Comparison of ENCODE assay signal across 20 mouse cellular contexts in genomic region chr3:46490132-46490988, GRCm38 (mm10). TPM values are rescaled to one million over a fixed set of nuclear protein-coding genes. Genes with fewer than 3 reads are reported as not detected.
DNase-seq lines count a peak whose midpoint lies in the region; ATAC-seq and TF ChIP-seq lines count a peak whose summit lies in the region.
"Had no signal": no experiment of that assay in that cellular context is flagged by ENCODE, and none has a peak within 500 bp of the region (broad histone marks: within the 10 kb centered on the region; RNA-seq: fewer than 3 reads in every experiment).

No protein-coding gene starts in this region.

- no peaks in the 10 kb centered on the region for H3K36me3 ChIP-seq in heart, embryonic 14.5 days (ENCODE audit: control insufficient read depth, insufficient read depth, low read length)
- H3K36me3 ChIP-seq in MEL (ENCODE audit: control insufficient read depth in 1 of 2, insufficient read depth in 2 of 2, low read length in 2 of 2) = no peaks in the 10 kb centered on the region
- no peaks in the 10 kb centered on the region for H3K36me3 ChIP-seq in midbrain, embryonic 13.5 days
- H3K36me3 ChIP-seq: G1E; neural tube, embryonic 12.5 days had no signal

- peak overlapping the region in 1 of 2 experiments; percentile 7; a peak in 3 of 4 replicates for H3K4me3 ChIP-seq in heart, embryonic 14.5 days (ENCODE audit: control insufficient read depth in 1 of 2, insufficient read depth in 1 of 2, low read depth in 1 of 2, low read length in 2 of 2)
- H3K4me3 ChIP-seq in MEL (ENCODE audit: control insufficient read depth in 1 of 2, insufficient read depth in 1 of 2, low read depth in 2 of 2, low read length in 2 of 2) = peak overlapping the region; percentile 17 to 35; a peak in 2 of 4 replicates
- no peak overlapping the region for H3K4me3 ChIP-seq in midbrain, embryonic 13.5 days (replicated peaks)
- H3K4me3 ChIP-seq: left cerebral cortex, adult 2 months; neural tube, embryonic 12.5 days had no signal

- no peak overlapping the region for H3K9ac ChIP-seq in heart, embryonic 14.5 days (ENCODE audit: low read length)
- no peak overlapping the region for H3K9ac ChIP-seq in MEL (ENCODE audit: control insufficient read depth, low read depth, low read length, poor library complexity, severe bottlenecking)
- H3K9ac ChIP-seq in midbrain, embryonic 13.5 days (replicated peaks) = no peak overlapping the region
- H3K9ac ChIP-seq: neural tube, embryonic 12.5 days had no signal

- H3K27me3 ChIP-seq in heart, embryonic 14.5 days (ENCODE audit: control insufficient read depth, insufficient read depth, low read length) = no peaks in the 10 kb centered on the region
- H3K27me3 ChIP-seq in MEL (ENCODE audit: control insufficient read depth in 1 of 2, insufficient read depth in 2 of 2, low read length in 2 of 2) = no peaks in the 10 kb centered on the region
- H3K27me3 ChIP-seq in midbrain, embryonic 13.5 days = no peaks in the 10 kb centered on the region
- H3K27me3 ChIP-seq: neural tube, embryonic 12.5 days had no signal

- H3K4me1 ChIP-seq in heart, embryonic 14.5 days (ENCODE audit: control insufficient read depth in 2 of 2, insufficient read depth in 2 of 2, low read length in 2 of 2) = no peaks in the 10 kb centered on the region
- no peaks in the 10 kb centered on the region for H3K4me1 ChIP-seq in MEL (ENCODE audit: control insufficient read depth in 1 of 2, insufficient read depth in 2 of 2, low read length in 2 of 2)
- no peaks in the 10 kb centered on the region for H3K4me1 ChIP-seq in midbrain, embryonic 13.5 days (replicated peaks)
- H3K4me1 ChIP-seq: neural tube, embryonic 12.5 days had no signal

- TF ChIP-seq POLR2A in MEL (IDR thresholded peaks at IDR 0.05; ENCODE audit: control insufficient read depth in 1 of 2, insufficient read depth in 1 of 2, low read depth in 1 of 2, low read length in 2 of 2, poor library complexity in 1 of 2) = no peak

- TF ChIP-seq RAD21 in MEL (IDR thresholded peaks at IDR 0.05; ENCODE audit: low read depth, low read length) = no peak

- no peak for TF ChIP-seq CTCF in MEL (IDR thresholded peaks at IDR 0.05 in 2 of 3, conservative IDR thresholded peaks at IDR 0.05 in 1 of 3; ENCODE audit: control insufficient read depth in 1 of 3, insufficient read depth in 1 of 3, low read depth in 2 of 3, low read length in 3 of 3, poor library complexity in 1 of 3, severe bottlenecking in 1 of 3)

- no peaks in the 10 kb centered on the region for H3K79me2 ChIP-seq in MEL (ENCODE audit: control insufficient read depth, insufficient read depth, low read length, poor library complexity)

- peak overlapping the region; percentile 14 for H3K4me2 ChIP-seq in heart, embryonic 14.5 days (ENCODE audit: low read length)
- H3K4me2 ChIP-seq in midbrain, embryonic 13.5 days (replicated peaks) = no peak overlapping the region
- H3K4me2 ChIP-seq: neural tube, embryonic 12.5 days had no signal

- WGBS in heart, embryonic 14.5 days = 54% methylated on average over 15 of the region's 15 CpGs
- 59% methylated on average over 15 of the region's 15 CpGs for WGBS in midbrain, embryonic 13.5 days

- TF ChIP-seq EP300 in MEL (IDR thresholded peaks at IDR 0.05; ENCODE audit: low read depth in 1 of 2, low read length in 2 of 2) = no peak

- no peaks in the 10 kb centered on the region for H3K9me3 ChIP-seq in heart, embryonic 14.5 days (ENCODE audit: control insufficient read depth, low read length)
- no peaks in the 10 kb centered on the region for H3K9me3 ChIP-seq in MEL (replicated peaks; ENCODE audit: insufficient read depth, low read length)
- no peaks in the 10 kb centered on the region for H3K9me3 ChIP-seq in midbrain, embryonic 13.5 days
- H3K9me3 ChIP-seq: G1E; neural tube, embryonic 12.5 days had no signal

- H3K27ac ChIP-seq in heart, embryonic 14.5 days (replicated peaks in 1 of 2; ENCODE audit: control insufficient read depth in 1 of 2, insufficient read depth in 1 of 2, low read depth in 2 of 2, low read length in 2 of 2) = no peak overlapping the region
- H3K27ac ChIP-seq in MEL (ENCODE audit: control insufficient read depth, low read depth, low read length) = no peak overlapping the region
- H3K27ac ChIP-seq in midbrain, embryonic 13.5 days = no peak overlapping the region
- H3K27ac ChIP-seq: left cerebral cortex, adult 2 months; neural tube, embryonic 12.5 days had no signal

- no peak for DNase-seq in heart, adult 18-20 months
- DNase-seq in 3134 (ENCODE audit: extremely low read depth, insufficient read length, low spot score) = peak; percentile 9
- no peak for DNase-seq in MEL (ENCODE audit: low read depth, low spot score)
- no peak for DNase-seq in cerebellum, postnatal 14 days
- DNase-seq in cerebellum, adult 8-10 months = no peak
- DNase-seq: cerebellum, postnatal 36 days; gastrocnemius, postnatal 25 days; heart, postnatal 36 days; liver; lung, adult 2 months; lung, postnatal 4 days; thymus, postnatal 25 days had no signal

- ATAC-seq in heart, embryonic 14.5 days (ENCODE audit: insufficient number of reproducible peaks, insufficient read depth, low FRiP score, low read depth) = no peak
- ATAC-seq in midbrain, embryonic 13.5 days = peak; percentile 78
- ATAC-seq: CD4-positive, CD25-positive, alpha-beta regulatory T cell, adult 4 months; hindbrain, embryonic 16.5 days; intestine, postnatal 0 days had no signal

TF ChIP-seq in MEL, 35 proteins besides CTCF, POLR2A, EP300 and RAD21:
- TF ChIP-seq GABPA (IDR thresholded peaks at IDR 0.05; ENCODE audit: low read depth, low read length) = no peak
- TF ChIP-seq NELFE (IDR thresholded peaks at IDR 0.05; ENCODE audit: low read depth, low read length) = no peak
- TF ChIP-seq TBP (IDR thresholded peaks at IDR 0.05; ENCODE audit: low read depth, low read length) = no peak
- no peak for TF ChIP-seq USF1 (IDR thresholded peaks at IDR 0.05; ENCODE audit: low read depth, low read length)
- TF ChIP-seq SMC3 (IDR thresholded peaks at IDR 0.05; ENCODE audit: low read depth, low read length) = no peak
- no peak for TF ChIP-seq RCOR1 (IDR thresholded peaks at IDR 0.05; ENCODE audit: low read depth, low read length)
- no peak for TF ChIP-seq MAX (IDR thresholded peaks at IDR 0.05; ENCODE audit: low read length)
- no peak for TF ChIP-seq MXI1 (IDR thresholded peaks at IDR 0.05; ENCODE audit: low read depth, low read length)
- TF ChIP-seq POLR2AphosphoS5 (IDR thresholded peaks at IDR 0.05; ENCODE audit: borderline replicate concordance, low read depth, low read length) = no peak
- no peak for TF ChIP-seq ZNF384 (IDR thresholded peaks at IDR 0.05; ENCODE audit: low read depth, low read length)
- no peak for TF ChIP-seq GATA1 (IDR thresholded peaks at IDR 0.05; ENCODE audit: low read depth, low read length)
- TF ChIP-seq TAL1 (IDR thresholded peaks at IDR 0.05; ENCODE audit: low read length) = no peak
- TF ChIP-seq MAZ (IDR thresholded peaks at IDR 0.05; ENCODE audit: low read depth, low read length) = no peak
- no peak for TF ChIP-seq POLR2AphosphoS2 (IDR thresholded peaks at IDR 0.05; ENCODE audit: low read length)
- TF ChIP-seq JUND (IDR thresholded peaks at IDR 0.05; ENCODE audit: low read depth, low read length) = no peak
- TF ChIP-seq NRF1 (IDR thresholded peaks at IDR 0.05; ENCODE audit: insufficient read depth, low read depth, low read length, poor library complexity, severe bottlenecking) = no peak
- TF ChIP-seq ZMIZ1 (IDR thresholded peaks at IDR 0.05; ENCODE audit: low read depth, low read length) = no peak
- TF ChIP-seq TCF12 (IDR thresholded peaks at IDR 0.05; ENCODE audit: low read depth, low read length) = no peak
- TF ChIP-seq CHD2 (IDR thresholded peaks at IDR 0.05; ENCODE audit: low read length) = no peak
- no peak for TF ChIP-seq USF2 (IDR thresholded peaks at IDR 0.05; ENCODE audit: borderline replicate concordance in 1 of 2, insufficient read depth in 1 of 2, low read depth in 1 of 2, low read length in 2 of 2)
TF ChIP-seq in MEL: peak in this region for 0.

RNA-seq across cellular contexts. Expression of gene Pabpc4l, which starts 42.3 kb away (rescaled TPM):
- polyA plus RNA-seq in heart, embryonic 14.5 days (2014; fragmentation: Nextera tagmentation; extraction: Ambion mirVana) = 11.1 and 11.8 TPM in 2 replicates
- total RNA-seq in heart, adult 18-20 months (2021) = under 1 TPM in 1 of 2 experiments, not detected in 1; 0.25 TPM
- total RNA-seq in MEL (2012; rRNA removed) = not detected in 2 replicates
- polyA plus RNA-seq in MEL (2012; ENCODE audit: insufficient read depth in 1 of 2, insufficient read length in 2 of 2, low read depth in 1 of 2, low replicate concordance in 2 of 2, missing spikeins in 1 of 2) = not detected
- 2.8 and 3.0 TPM in 2 replicates for polyA plus RNA-seq in midbrain, embryonic 13.5 days (2015; fragmentation: Nextera tagmentation; extraction: Ambion mirVana)
- polyA plus RNA-seq: G1E had no signal
